Mouse (Mus musculus) layer of hippocampus, postnatal 25 days (tissue): ENCODE measurements around the gene Adgrl3. TPM values are rescaled to one million over a fixed set of nuclear protein-coding genes. Genes with fewer than 3 reads are reported as not detected.

Experiments used
- DNase-seq, 2 experiments: peaks; one replicate each; pipeline ENCODE4 v3.0.0; 2022; ENCODE audit warnings: mixed read lengths in 2 of 2, low spot score in 1 of 2; ENCODE audit errors: extremely low spot score in 1 of 2
- total RNA-seq, 2 experiments: library from RNA; stranded (reverse); gene quantifications; 2 replicates each; pipeline ENCODE4 v1.2.3; 2021

Adgrl3 gene
- total RNA-seq, 2 experiments from 2014 or later, result 156 to 185 TPM

DNA sequence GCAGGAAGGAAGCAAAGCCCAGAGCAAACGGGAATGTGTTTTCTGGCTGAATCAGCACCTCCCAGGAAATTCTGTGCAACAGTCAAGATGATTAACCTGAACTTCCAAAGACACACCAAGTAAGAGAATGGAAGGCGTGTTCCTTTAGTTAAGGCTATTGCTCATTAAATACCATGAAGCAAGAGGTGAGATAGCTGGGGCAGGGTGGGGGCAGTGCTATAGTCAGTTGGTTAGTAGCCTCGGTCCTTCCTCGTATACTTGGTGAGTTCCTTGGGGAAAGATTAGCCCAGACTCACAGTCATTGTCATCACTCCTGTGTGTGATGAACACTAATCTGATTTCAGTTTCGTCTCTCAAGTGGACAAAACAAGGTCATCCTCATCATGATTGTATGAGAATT lies 53.0 kb downstream of the Adgrl3 start:
- DNase-seq, result no peak

DNA sequence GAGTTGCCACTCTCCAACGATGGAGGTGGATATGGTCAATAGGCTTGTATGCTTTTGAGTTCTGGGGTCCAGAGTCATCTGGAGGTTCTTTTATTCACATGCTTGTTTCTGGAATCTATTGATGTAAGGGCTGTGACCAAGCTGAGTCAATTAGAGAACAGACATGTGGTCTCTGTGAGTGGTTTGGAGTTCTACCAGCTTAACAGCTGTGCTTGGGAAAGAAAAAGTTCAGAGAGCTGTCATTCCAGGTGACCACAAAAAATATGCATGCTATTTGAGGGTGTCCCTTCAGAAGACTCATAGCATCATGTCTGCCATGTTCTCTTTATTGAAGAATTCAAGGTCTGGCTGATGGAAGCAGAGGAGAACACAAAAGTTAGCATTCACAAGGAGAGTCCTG lies 53.9 kb downstream of the Adgrl3 start:
- DNase-seq, result no peak

DNA sequence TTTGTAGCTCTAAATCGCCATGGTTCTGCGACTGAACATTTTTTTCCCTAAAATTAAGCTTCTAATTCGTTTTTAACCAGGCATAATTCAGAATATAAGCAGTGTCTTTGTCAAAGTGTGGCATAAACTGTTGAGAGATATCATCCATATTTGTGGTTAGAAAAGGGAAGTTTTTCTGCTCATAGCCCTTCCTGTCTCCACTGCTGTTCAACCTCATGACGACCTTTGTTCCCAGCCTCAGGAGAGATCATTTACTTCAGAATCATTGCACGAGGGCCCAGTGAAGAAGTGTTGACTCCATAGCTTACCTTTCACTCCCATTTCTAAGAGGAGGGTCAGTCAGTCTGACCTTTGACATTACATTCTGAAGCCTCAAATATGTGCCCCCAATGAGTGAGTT lies 56.4 kb downstream of the Adgrl3 start:
- no peak for DNase-seq

GRCm38 (mm10) chr5:81077031-81077430 lies 57.1 kb downstream of the Adgrl3 start:
- no peak for DNase-seq

DNA sequence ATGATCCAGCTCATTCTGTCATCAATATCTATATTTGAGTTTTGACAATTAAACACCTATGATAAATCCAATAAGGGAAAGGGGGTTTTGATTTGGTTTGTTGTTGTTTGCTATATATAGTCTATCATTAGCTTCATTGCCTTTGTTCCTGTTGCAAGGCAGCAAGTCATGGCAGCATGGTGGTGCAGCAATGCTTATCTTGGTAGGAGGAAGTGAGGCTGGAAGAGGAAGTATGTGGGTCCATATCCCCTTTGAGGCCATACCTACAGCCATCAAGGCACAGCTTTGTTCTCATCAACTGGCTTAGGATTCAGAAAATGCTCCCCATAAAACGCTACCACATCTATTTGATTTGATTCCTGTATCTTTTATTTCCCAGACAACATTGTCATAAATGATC lies 58.1 kb downstream of the Adgrl3 start:
- no peak for DNase-seq

- no peak for DNase-seq
Observed at GRCm38 (mm10) chr5:81083698-81084360, 63.9 kb downstream of the Adgrl3 start.

GRCm38 (mm10) chr5:81085152-81085551 lies 65.2 kb downstream of the Adgrl3 start:
- no peak for DNase-seq

DNA sequence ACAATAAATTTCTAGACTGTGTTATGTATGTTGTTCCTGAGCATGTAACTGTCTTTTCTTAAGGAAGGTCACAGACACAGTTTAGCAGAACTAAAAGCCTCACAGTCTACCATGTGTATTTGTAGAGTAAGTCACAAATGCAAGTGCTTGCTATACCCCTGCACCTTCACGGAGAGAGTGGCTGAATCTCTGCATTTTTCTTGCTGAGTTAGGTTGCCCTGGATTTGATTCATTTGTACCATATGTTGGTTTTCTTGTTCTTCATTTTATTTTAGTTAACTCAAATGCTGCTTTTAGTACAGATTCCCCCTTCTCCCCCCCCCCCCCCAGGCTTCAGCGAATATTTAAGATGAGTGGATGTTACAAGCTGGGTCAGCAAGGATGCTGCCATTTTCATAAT lies 68.7 kb downstream of the Adgrl3 start:
- no peak for DNase-seq

GRCm38 (mm10) chr5:81094618-81095017 lies 74.7 kb downstream of the Adgrl3 start:
- no peak for DNase-seq

- DNase-seq, result no peak
Observed at GRCm38 (mm10) chr5:81097131-81097530, 77.2 kb downstream of the Adgrl3 start.

GRCm38 (mm10) chr5:81107431-81107830 lies 87.5 kb downstream of the Adgrl3 start:
- DNase-seq, result no peak

GRCm38 (mm10) chr5:81124483-81124882 lies 104.5 kb downstream of the Adgrl3 start:
- no peak for DNase-seq

DNA sequence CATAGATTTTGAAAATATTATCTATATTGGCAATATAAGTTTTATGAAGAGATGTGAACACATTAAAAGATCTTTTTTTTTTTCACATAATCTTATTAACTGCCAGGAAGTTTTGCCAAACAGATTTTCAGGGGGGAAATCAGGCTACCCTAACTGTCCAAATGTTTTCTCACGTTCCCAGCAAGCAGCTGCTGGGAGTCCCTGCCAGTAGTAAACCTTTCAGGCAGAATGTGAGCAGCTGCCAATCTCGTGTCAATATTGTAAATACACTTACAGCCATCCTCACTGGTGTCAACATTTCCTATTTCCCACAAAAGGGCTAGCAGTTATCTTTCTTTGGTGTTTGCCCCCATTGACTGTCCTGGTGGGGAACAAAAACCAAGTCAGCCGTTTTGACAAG lies 107.7 kb downstream of the Adgrl3 start:
- DNase-seq, result no peak

DNA sequence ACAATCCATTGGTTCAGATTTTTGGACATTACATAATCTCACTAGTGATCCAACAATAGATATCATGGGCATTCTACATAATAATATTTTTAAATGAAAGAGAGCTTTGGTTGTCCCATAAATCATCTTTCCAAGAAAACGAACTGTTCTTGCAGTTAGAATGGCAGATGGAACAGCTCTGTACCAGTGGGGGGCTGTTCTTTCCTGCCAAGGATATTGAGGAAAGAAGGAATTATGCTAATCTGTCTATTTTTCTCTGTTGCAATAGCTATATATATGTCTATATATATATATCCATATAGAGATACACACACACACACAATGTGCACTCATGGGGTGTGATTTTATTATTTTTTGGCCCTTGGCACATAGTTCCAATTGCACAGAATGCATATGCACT lies 116.5 kb downstream of the Adgrl3 start:
- no peak for DNase-seq

DNA sequence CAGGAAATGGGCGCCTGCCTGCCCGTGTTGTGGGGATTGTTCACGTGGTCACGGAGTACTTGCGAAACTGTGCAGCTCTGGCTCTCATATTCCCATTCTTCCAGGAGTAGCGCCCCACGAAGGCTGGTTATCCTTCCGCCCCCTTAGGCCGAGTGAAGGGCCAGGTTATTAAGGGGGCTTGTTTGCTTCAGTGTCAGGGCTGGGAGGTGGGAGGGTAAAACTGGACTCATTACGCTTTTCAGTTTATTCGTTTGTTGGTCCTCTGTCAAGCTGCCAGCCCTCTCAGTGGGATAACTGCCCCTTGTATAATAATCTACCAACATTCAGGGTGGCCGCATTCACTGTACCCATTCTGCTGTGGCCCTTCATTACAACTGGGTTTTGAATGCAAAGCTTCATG lies 135.9 kb downstream of the Adgrl3 start:
- peak in 1 of 2 experiments; percentile 18 for DNase-seq

GRCm38 (mm10) chr5:81156281-81156680 lies 136.3 kb downstream of the Adgrl3 start:
- no peak for DNase-seq

DNA sequence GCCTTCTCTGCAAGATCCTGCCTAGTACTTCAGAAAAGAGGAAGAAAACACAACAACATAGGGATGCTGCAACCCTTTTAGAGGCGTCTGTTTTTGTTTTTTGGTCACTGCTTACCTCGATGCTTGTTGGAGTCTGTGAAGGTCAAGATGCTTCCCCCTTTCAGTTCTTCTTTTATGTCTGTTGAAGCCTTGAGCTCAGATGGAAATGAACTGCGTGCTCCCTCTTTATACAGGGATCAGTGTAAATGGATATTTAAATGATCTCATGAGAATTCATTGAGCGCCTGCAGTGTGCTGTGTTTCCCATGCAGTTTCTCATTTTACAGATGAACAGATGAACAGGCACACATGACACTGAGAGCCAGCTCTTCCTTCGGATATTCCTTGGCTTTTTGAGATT lies 136.9 kb downstream of the Adgrl3 start:
- DNase-seq, result no peak

DNA sequence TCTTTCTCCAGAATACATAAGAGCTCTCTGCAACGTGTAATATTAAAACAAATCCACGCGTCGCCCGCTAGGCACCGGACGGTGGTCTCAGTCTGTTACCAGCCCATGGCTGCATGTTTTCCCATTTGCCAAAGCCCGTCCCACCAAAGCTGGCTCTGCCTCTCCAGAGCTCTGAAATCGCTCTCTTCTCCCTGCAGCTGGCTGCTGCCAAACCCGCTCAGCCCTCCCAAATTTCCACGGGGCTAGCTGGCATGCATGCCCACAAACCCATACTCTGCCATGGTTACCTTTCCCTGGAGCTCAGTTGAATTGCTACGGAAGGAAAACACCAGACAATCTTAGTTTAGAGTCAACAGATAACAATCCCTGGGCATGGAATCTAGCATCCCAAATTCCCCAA lies 139.1 kb downstream of the Adgrl3 start:
- DNase-seq, result no peak

GRCm38 (mm10) chr5:81160431-81160830 lies 140.5 kb downstream of the Adgrl3 start:
- DNase-seq, result no peak

- no peak for DNase-seq
Observed at GRCm38 (mm10) chr5:81188871-81189485, 169.0 kb downstream of the Adgrl3 start.

DNA sequence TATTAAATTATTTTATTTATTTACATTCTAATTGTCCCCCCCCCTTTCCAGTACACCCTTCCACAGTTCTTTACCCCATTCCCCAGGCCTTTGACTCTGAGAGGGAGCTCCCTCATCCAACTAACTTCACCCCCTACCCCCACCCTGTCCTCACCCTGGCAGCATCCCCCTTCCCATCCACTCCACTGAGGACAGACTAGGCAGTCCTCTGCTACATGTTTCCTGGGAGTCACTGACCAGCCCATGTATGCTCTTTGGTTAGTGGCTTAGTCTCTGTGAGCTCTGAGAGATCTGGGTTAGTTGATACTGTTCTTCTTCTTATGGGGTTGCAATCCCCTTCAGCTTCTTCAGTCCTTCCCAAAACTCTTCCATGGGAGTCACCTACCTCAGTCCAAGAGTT lies 180.4 kb downstream of the Adgrl3 start:
- no peak for DNase-seq

- no peak for DNase-seq
Observed at GRCm38 (mm10) chr5:81201885-81202284, 181.9 kb downstream of the Adgrl3 start.
